Mouse (Mus musculus): ENCODE measurements around the gene Ppm1h. TPM values are rescaled to one million over a fixed set of nuclear protein-coding genes. Genes with fewer than 3 reads are reported as not detected.

Gene Ppm1h
- total RNA-seq, 2 experiments from 2014 or later: 6.7 to 7.8 TPM

DNA sequence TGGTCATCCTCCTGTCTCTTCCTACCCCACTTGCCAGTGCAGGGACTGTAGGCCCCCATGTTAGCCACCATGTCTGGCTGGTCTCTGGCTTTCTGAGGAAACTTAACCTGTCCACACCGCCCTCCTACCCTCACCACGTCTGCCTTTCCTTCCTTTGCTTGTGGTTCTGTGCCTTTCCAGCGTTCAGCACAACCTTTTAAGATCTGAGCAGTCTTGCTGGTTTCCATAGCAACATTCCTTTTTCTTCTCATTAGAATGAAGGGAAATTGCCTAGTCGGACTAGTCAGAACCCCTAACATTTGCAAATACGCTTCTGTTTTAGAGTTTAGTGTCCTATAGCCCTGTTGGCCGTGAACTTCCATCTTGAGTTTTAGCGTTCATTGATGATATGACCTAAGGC lies 62.6 kb downstream of the Ppm1h start:
- no peak for DNase-seq
- intact Hi-C loops (cut with DNase I): no loop called here

DNA sequence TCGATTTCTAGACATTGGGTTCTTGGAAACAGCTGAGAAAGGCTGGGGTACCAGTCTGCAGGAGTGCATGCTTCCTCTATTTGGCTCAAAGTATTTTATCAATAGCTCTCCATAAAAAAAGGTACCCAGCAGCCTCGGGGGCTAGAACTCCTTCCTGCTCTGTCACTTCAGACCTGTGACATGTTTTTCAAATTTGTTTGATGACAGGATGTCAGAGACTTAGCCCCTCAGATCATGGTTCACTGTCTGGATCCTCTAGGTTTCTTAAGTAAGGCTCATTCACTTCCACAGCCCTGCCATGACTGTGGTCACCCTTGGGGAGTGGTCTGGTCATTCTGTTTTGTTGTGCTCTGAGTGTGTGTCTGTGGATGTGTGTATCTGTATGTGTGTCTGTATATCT lies 63.6 kb downstream of the Ppm1h start:
- no peak for DNase-seq
- intact Hi-C loops (cut with DNase I): no loop called here

DNA sequence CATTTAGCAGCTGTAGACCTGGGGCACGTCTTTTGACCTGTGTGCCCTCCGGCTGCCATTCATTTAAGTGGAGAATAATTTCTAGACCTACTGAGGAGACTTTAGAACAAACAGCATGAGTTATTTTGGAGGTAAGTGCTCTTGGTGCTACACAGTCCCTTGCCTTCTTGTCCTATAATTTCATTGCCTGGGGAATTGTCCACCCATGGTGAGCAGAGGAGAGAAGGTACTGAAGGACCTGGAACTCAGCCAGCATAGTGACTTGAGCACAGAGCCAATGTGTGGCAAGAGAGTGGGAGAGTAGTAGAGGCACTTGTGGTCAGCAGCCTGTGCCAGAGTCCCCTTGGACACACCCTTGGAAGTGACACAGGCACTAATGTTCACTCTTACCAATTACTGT lies 64.8 kb downstream of the Ppm1h start:
- intact Hi-C loops (cut with DNase I): no loop called here
- no peak for DNase-seq

DNA sequence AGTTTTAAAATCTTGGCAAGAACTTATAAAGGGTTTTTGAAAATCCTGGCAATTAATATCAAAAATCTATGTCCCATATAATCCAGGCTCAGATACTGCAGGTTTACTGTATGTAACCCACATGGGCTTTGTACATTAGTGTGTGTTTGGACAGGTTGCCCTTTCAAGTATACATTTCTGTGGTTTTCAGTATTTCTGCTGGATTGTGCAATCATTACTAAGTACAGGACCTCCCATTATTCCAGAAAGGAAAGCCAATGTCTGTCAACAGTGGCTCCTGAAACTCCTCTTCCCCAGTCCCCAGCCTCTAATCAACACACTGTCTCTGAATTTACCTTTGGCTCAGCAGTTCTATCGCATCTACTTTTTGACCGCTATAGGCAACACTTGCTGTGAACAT lies 66.4 kb downstream of the Ppm1h start:
- intact Hi-C loops (cut with DNase I): no loop called here
- no peak for DNase-seq

DNA sequence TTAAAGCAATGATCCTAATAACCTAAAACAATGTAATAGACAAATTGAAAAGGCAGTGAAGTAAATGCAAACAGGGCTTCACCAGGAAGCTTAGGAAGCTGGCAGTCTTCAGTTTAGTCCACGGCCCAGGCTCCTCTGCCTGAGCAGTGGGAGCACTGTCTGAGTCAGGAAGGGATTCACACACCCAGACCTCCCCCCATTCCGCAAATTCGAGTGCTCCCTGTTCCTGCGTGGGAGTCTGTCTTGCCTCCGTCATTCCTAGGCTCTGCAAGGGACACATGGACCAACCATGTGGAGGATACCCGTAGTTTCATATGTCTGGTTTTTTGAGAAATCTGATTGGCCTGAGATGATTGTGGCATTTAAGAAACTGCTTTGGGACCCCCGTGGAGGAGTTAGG lies 67.6 kb downstream of the Ppm1h start:
- no peak for DNase-seq
- intact Hi-C loops (cut with DNase I): no loop called here

DNA sequence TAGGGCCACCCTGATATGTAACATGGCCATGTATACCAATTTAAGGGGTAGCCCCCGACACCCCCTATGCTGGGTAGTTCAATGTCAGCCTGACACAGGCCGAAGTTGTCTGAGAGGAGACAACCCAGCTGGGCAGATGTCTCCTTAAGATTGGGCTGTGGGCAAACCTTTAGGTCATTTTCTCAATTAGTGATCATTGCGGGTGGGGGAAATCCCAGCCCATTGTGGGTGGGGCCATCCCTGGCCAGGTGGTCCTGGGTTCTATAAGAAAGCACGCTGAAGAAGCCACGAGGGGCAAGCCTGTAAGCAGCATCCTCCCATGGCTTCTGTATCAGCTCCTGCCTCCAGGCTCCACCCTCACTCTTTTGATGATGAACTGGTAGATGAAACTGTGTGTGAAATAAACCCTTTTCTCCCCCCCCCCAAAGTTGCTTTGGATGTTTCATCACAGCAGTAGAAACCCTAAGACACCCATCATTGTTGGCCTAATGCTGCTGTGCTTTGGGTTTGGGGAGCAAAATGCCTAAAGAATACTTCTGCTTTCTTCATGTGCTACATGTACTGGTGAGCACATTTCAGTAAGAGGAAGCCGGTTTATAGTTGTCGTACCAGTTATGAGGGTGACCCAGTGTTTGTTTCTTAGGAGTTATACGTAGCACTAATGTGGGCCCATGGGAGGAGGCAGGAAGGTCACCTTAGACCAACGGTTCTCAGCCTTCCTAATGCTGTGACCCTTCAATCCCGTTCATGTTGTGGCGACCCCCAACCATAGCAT lies 68.8 kb downstream of the Ppm1h start:
- intact Hi-C loops (cut with DNase I): no loop called here
- DNase-seq: no peak

DNA sequence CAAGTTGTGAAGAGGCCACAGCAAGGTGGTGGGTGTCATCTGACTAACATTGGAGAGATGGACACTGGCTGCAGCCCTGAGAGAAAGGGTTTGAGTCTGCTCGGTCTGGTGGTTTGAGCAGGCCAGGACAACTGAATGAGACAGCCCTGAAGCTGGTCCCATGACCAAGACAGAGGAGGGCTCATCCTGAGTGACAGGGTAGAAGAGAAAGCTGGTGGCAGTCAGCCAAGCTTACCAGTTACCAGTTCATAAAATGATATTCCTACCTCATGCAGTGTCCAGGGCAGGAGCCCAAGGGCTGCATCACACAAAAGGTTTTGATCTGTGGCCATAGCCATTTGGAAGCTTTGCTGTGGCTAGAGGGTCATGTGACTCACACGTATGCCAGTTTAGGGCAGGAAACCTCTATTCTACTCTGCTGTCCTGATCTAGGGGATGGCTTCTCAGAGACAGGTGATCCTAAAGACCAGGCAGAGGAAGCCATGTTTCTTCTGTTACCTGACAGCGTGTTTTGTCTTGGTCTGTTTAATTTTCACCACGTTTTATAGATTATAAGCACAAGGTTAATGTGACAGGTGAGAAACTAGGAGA lies 69.9 kb downstream of the Ppm1h start:
- intact Hi-C loops (cut with DNase I): no loop called here
- no peak for DNase-seq

DNA sequence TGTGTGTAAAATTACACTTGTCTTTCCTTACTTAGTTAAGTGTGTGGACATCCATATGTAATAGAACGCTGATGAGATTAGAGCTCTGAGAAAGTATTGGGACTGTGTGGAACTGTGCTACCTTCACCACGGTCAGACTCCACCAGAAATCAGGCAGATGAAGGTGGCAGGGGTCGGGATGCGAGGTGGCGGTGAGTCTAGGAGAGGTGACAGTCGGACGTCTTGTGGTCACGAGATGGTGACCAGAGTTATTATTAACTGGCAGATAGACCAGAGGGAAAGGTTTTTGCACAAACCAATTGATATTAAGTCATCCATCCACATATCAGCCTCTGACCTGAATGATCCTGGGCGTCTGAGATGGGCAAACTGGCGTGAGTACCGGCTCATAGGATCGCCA lies 70.5 kb downstream of the Ppm1h start:
- intact Hi-C loops (cut with DNase I): no loop called here
- DNase-seq: no peak

DNA sequence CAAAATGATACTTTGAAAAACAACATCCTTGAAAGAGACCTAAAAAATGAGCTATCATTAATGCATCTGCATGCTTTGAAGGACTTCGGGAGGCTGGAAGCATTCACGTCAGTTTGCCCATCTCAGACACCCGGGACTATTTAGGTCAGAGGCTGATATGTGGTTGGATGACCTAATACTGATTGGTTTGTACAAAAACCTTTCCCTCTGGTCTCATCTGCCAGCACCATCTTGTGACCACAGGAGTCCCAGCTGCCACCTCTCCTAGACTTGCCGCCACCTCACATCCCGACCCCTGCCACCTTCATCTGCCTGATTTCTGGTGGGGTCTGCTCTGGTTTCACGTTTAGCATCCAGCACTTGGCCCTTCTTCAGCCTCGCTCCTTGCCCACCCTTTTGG lies 71.3 kb downstream of the Ppm1h start:
- DNase-seq: no peak
- intact Hi-C loops (cut with DNase I): no loop called here

DNA sequence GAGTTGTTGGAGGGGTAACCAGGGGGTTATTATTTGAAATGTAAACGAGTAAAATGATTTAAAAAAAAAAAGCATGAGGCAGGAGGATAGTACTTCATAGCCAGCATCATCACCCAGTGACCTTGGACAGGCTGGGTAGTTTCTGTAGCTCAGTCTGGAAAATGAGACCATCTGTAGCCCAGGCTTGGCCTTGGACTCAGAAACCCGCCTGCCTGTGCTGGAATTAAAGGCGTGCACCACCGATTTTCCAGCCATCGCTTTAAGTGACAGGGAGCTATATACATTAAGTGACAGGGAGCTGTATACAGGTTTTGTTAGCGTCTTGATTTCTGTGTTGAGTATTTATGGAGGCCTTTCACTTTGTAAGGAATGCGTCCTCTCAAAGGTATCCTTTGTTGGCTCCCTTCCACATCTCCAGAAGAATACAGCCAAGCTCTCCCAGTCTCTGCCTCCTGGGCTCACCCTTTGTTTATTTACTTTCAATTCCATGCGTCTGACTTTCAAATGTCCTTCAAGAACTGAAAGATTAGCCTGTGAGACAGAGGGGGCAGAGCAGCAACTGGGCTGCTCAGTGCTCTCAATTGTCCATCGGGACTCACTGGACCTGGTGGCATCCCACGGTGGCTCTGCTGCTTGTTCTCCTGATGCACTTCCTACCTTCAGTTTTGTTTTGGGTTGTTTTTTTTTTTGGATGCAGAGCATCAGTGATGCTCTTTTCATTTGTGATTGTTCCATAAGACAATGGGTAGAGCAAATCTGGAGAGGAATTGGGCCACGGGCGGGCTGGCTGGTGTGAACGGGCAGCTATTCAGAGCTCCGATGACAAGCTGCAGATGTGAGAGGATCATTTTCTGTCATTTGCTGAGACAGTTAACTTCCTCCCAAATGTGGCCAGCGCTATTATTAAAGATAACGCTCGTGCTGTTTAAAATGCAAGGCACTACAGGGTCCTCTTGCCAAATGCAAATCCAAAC lies 74.7 kb downstream of the Ppm1h start:
- DNase-seq: no peak
- intact Hi-C loops (cut with DNase I): no loop called here

DNA sequence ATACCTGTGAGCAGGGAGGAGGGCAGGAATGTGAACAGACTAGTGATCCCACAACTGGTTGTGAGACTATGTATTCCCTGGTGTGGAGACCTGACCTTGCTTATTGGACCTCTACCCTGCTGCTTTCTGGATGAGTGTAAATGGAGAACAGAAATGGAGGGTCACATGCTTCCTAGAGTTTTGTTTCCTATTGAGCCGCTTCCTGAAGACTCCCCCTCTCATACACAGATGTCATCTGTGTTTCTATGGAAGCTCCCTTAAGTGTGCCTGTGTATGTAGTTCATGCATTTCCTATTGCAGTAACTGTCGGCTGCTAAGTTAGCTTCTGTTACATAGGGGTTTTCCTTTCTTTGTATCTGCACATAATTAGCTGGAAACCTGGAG lies 75.4 kb downstream of the Ppm1h start:
- no peak for DNase-seq
- intact Hi-C loops (cut with DNase I): no loop called here

DNA sequence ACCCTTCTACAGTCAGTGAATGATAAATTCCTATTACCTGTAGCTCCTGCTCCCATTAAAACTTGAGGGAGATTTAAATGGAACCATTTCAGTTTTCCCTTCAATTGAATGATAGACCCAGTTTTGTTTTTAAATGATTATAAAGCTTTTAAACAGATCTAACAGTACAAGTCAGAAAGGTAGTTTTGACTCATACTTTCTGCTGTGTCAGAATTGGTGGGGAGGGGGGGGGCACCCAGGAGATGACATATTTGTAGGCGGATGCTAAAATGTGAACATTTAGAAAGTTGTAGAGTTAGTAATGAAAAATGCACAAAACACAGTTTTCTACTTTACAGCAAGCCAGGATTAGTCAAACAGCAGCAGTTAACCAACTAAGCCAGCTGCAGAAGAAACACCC lies 76.4 kb downstream of the Ppm1h start:
- intact Hi-C loops (cut with DNase I): no loop called here
- no peak for DNase-seq

DNA sequence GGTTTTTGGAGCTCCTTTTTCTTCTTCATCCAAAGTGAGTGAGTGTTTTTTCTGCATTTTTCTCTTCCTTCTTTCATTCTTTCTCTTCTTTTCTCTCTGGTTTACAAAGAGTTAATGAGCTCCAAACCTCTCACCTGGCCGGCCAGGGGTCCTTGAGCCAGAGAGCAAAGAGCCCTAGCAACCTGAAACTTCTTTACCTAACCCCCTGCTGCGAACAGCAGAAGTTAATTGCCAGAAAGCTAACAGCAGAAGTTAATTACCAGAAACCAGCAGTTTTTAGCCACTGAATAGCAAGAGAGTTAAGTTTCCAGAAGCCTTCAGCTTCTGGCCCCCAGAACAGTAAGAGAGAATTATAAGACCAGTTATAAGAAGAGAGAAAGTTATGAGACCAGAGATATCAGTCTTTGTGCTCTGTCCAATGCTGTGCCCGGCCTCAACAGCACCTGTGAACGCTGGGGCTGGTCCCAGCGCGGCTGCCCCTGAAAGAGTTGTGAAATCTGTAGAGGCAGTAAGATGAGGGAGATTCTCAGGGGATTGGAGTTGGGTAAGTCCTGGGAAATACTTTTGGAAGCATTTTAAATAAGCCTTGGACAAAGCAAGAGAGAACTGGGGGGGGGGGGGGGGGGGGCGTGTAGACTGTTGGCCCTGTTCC lies 78.4 kb downstream of the Ppm1h start:
- intact Hi-C loops (cut with DNase I): loop anchor here (1.0 kb wide), 1 partner anchor 25 kb away; no protein-coding TSS in a partner anchor
- no peak for DNase-seq

DNA sequence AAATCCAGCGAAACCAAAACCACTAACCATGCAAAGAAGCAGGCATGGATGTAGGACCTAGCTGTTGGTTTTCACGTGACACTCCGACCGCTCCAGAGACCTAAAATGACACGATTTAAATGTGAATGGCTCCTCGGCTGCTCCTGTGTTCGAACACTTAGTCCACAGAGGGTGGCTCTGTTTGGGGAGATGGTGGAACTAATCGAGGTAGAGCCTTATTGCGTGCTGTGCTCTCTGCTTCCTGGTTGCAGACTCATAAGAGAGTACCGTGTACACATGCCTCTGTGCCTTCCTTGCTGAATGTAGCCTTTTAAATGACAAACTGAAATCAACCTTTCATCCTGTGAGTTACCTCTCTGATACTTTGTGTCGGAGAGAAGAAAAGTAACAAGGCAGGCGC lies 79.2 kb downstream of the Ppm1h start:
- intact Hi-C loops (cut with DNase I): no loop called here
- no peak for DNase-seq

DNA sequence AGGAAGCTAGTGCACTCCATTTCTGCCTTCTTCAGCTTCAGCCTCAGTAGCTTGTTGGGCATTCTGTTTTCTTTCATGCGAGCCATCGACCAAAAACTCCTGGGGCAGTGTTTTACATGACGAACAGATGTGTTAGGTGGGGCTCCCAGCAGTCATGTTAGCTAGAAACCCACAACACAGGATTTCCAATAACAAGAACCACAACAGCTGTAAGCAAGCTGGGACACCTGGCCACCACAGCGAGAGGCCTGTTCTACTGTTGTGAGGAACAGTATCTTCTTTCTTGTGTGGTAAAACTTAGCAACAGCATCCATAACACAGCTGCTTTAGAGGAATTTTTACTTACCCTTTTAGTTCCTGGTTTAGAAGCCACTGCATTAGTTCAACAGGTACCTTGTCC lies 79.8 kb downstream of the Ppm1h start:
- intact Hi-C loops (cut with DNase I): no loop called here
- no peak for DNase-seq

DNA sequence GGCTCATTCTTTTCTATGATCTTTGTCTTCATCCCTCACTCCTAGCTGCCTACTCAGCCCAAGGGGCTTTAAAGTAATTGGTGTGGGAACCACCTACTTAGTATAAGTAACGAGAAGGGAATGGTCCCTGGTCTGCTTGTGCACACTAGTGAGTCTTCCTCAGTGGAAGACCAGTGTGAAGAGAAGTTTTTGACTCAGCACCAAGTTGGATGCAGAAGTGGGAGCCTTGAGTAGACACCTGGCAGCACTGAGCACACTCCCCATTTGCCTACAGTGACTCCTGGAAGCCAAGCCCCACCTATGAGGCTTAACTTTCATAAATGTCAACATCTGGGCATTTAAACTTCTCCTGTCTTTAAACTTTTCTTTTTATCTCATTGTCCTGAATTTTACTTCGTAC lies 81.2 kb downstream of the Ppm1h start:
- DNase-seq: no peak
- intact Hi-C loops (cut with DNase I): no loop called here

DNA sequence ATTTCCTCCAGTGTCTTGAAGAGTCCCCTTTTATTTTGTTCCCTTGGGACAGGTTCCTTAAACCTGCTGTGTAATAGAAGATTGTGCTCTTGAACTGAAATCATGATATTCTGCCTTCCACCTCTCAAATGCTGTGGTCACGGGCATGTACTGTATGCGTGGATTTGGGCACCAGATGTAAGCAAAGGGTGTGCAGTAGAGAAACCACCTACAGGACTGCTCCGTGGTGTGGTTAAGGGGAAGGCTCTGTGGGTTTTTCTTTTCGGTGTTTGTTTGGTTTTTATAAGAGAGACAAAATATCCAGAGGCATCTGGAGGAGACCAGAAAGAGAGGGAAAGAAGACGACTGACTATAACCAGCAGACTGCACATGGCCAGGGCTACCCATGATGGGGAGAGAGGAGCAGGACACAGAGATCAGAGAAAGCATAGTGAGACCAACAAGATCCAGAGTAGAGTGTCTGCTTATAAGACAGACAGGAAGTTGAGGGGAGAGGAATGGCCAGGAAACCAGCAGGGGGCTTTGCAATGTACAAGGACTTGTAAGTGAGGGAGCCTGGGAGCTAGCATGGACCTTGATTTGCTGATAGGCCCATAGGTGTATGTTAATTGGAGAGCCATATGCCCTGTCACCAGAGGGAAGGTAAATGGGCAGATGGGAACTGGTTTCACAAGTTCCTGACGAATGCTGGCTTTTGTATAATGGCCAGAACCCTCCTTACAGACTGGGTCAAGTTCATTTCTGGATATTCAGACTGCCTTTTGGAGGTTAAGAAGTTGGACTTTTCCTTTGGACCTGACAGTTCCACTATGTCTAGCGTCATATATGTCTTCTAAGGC lies 82.1 kb downstream of the Ppm1h start:
- intact Hi-C loops (cut with DNase I): no loop called here
- DNase-seq: no peak

DNA sequence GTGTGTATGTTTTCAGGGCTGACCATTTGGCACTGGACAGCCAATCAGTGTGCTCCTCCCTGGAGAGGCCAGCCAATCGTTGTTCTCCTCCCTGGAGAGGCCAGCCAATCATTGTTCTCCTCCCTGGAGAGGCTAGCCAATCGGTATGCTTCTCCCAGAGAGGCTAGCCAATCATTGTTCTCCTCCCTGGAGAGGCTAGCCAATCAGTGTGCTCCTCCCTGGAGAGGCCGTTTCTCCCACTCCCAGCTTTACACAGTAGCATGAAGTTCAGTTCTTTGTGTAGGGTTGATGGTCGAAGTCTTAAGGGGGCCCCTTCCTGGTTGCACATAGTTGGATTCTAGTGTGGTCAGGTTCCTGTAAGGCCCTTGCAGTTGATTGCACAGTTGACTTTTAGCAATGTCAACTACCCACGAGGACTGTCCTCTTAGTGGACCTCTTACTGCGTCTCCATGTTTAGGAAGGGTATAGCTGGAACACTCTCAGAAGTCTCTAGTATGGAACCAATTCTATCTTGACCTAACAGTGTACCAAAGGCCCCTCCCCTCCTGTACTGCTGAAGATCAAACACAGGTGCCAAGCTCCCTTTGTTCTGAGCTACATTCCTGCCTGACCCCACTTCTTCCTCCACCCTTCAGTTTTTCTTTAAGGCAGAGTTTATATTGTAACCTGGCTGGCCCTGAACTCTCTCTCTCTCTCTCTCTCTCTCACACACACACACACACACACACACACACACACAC lies 84.4 kb downstream of the Ppm1h start:
- intact Hi-C loops (cut with DNase I): no loop called here
- no peak for DNase-seq

DNA sequence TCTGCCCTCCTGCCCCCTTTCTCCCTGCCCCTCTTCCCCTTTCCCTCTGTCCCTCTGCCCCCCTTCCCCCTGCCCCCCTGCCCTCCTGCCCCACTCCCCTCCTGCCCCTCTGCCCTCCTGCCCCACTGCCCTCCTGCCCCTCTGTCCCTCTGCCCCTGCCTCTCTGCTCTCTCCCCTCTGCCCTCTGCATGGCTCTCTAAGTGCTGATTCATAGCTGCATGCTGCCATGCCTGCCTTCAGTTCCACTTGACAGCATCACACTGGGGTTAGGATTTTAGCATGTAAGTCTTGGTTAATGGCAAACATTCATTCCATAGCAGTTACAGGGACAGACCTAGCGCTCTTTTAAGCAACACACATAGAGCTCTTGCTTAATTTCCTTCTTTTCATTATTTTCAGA lies 85.0 kb downstream of the Ppm1h start:
- intact Hi-C loops (cut with DNase I): no loop called here
- no peak for DNase-seq
